Mouse (Mus musculus): ENCODE measurements at regions not wholly inside any gene's neighbourhood (a gene's known extent, or its start where the extent isn't known, plus 50 kb on each side); places are given as distances from the start of the nearest gene placed in this dataset.

DNA sequence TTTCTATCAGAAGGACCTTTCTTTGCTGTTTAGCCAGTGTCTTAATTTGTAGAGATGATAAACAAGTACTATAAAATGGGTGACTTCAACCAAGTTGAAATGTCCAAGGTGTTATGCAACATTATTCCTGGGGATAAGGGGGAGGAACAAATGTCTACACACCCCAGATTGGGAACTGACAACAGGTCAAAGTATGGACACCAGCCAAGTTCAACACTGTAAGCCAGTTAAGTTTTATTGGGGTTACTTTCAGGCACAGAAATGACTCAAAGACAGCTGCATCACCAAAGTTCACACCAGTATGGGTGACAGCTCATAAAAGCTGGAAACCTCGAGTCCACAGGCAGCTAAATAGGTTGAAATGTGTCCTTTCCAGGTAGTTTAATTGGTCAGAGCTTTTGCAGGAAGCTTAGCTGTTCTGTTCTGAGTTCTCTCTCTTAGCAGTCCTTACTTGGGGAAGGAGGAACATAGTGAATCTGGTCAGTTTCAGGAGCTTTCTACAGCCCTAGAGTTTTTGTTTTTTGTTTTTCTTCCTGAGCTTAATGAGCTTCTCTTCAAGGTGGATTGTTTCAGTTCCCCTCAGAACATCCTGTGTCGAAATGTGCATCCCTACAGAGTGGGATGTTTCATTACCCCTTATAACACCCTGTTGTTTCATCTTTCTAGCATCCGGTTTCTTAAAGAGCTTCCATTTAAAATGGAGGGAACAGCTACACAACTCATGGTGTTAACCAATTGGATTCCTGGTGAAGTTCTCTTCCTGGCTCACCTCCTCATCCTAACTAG is 279.2 kb upstream of the Cdyl start:
- TF ChIP-seq GATA1 (IDR thresholded peaks at IDR 0.05; ENCODE audit: low read length), result no peak
- no peak for TF ChIP-seq TAL1 (IDR thresholded peaks at IDR 0.05; ENCODE audit: low read length)

Measured in erythroblast, embryonic 14.5 days (primary cell).